Mouse (Mus musculus) thymus, adult 2 months (tissue): ENCODE data around the gene Srrm3.

ENCODE experiments used
- CTCF ChIP-seq: fragments of 200-500 bp; IDR thresholded peaks from 2 replicates; pipeline ENCODE4 v1.5.1; 2012; ENCODE audit warnings: mild to moderate bottlenecking, control low read depth, low read length, moderate library complexity, borderline replicate concordance; ENCODE audit not compliant: control insufficient read depth, poor library complexity, insufficient read depth; ENCODE audit errors: extremely low read depth
- POLR2A ChIP-seq: fragments of 200-500 bp; IDR thresholded peaks from 2 replicates; pipeline ENCODE4 v1.6.1; 2012; ENCODE audit warnings: mild to moderate bottlenecking, low read length, control low read depth, moderate library complexity; ENCODE audit not compliant: control insufficient read depth, poor library complexity, insufficient read depth; ENCODE audit errors: extremely low read depth

- no peak for TF ChIP-seq POLR2A
- no peak for TF ChIP-seq CTCF
Measured at GRCm38 (mm10) chr5:135908185-135908584, 101.5 kb downstream of the Srrm3 start.
